Mouse (Mus musculus): ENCODE measurements around the gene Atoh8. TPM values are rescaled to one million over a fixed set of nuclear protein-coding genes. Genes with fewer than 3 reads are reported as not detected.
A peak's percentile ranks its signal among the peaks of the same experiment; 100 is the strongest.

Atoh8 gene
- polyA plus RNA-seq, 1 experiment from 2014 or later: 3.1 TPM

DNA sequence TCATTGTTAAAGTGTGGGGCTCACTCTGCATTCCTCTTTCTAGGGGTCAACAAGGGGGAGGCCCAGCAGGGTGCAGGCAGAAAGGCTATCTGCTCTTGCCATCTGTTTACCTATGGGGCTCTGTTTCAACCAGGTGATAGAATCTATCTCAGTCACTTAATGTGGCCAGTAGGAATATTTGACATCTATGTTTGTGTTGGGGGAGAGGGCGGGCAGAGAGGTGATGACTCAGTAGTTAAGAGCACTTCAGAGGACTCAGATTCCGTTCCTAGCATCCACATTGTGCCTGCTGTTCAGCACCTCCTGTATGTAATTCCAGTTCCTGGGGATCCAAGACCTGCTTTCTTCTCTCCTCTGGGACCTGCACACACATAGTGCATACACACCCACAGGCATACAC is 4.7 kb upstream of the Atoh8 start:
- Histone ChIP-seq H3K4me1 (peaks cover 37% of the 10 kb centered on the region), H3K9ac (replicated peaks) (no peak overlapping the region), H3K9me3 (replicated peaks) (no peaks in the 10 kb centered on the region), H3K27me3 (replicated peaks) (peaks cover 50% of the 10 kb centered on the region), H3K36me3 (no peaks in the 10 kb centered on the region), H3K4me2 (no peak overlapping the region), H3K4me3 (replicated peaks) (no peak overlapping the region), H3K27ac (replicated peaks) (no peak overlapping the region)
- WGBS: 65% methylated on average over 2 of the region's 2 CpGs
- ATAC-seq (ENCODE audit: low FRiP score): no peak

DNA sequence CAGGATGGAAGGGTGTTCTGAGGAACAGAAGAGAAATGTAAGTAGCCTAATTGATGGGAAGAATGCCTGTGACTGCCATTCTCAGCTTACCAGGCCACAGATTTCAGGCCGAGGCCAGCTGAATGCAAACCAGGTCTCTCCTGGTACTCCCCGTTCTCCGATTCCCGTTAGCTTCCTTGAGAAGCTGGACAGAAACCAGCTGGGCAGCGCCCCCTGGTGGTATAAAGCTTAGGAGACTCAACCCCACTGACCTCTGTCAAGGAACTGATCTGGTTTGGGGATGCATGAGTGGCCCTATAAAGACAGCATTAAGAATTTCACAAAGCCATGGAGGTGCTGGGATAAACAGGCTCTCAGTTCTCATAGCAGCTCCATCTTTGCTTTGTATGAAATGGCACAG is 1.7 kb upstream of the Atoh8 start:
- WGBS: 0% methylated on average over 5 of the region's 5 CpGs

DNA sequence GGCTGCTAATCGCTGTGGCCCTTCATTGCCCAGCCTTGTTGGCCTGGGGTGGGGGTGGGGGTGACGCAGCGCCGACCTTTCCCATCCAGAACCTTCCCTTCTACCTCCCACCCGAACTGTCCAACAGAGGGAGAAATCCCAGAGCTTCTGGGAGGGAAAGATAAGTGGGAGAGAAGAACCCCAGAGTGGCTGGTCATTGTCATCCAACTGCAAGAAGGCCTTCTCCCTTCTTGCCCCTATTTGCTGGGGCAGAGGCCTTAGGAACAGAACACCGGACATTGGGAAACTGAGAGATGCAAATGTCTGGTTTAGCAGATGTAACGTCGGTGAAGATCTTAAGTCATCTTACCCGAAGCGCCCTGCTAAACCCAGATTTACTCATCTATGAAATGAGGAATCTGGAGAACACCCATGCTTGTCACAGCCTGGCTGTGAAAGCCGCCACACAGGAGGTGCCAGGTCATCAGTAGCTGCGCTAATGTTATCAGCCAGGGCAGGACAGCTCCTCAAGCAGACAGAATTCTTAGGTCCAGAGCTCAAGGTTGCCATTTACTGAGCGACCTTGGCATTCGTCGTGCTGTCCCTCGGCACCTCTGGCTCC is 530 bp upstream of the Atoh8 start:
- H3K9me3 ChIP-seq (replicated peaks): no peaks in the 10 kb centered on the region
- peaks cover 76% of the 10 kb centered on the region for H3K27me3 ChIP-seq (replicated peaks)
- no peak overlapping the region for H3K27ac ChIP-seq (replicated peaks)
- no peak for ATAC-seq (ENCODE audit: low FRiP score)
- H3K4me1 ChIP-seq: peaks cover 41% of the 10 kb centered on the region
- 22% methylated on average over 16 of the region's 16 CpGs for WGBS
- H3K4me3 ChIP-seq (replicated peaks): peak overlapping the region; percentile 54
- H3K9ac ChIP-seq (replicated peaks): peak overlapping the region; percentile 47
- no peaks in the 10 kb centered on the region for H3K36me3 ChIP-seq
- peak overlapping the region; percentile 97 for H3K4me2 ChIP-seq

More for the DNA sequence above, 1.7 kb upstream of the Atoh8 start:
- H3K36me3 ChIP-seq: no peaks in the 10 kb centered on the region
- H3K27me3 ChIP-seq (replicated peaks): peaks cover 65% of the 10 kb centered on the region
- H3K4me3 ChIP-seq (replicated peaks): no peak overlapping the region
- no peak overlapping the region for H3K9ac ChIP-seq (replicated peaks)
- H3K27ac ChIP-seq (replicated peaks): no peak overlapping the region
- H3K4me1 ChIP-seq: peaks cover 47% of the 10 kb centered on the region
- ATAC-seq (ENCODE audit: low FRiP score): no peak; the same call in 1 of the 2 replicates
- H3K9me3 ChIP-seq (replicated peaks): no peaks in the 10 kb centered on the region
- peak overlapping the region; percentile 0; the same call in 1 of the 2 replicates for H3K4me2 ChIP-seq

DNA sequence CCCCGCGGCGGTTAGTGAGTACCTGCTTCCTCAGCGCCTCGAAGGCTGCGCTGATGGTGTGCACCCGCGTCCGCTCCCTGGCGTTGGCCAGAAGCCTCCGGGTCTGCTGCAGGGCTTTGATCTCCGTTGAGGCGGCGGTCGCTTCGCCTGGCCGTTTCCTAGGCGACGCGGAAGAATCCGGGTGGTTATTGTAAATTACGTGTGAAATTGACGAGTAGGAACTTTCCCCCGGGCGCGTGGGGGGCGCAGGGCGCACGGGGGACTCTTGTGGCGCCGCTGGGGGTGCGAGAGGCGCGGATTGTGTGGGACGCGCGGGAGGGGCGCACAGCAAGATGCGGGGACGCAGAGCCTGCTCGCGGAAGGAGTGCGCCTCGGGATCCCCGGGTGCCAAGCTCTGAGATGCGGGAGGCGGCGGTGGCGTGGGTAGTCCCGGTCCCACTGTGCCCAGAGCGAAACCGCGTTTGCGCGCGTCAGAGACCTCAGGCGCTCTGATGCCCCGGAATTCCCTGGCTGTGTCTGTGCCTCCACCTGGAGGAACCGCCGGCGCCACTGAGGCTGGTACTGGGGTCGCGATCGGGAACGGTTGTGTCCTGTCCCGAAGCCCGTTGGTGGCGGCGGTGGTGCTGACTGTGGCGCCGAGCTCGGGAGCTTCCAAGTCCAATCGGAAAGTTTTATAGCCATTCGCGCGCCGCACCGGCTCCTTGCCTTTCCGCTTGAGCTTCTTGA is 842 bp downstream of the Atoh8 start:
- peak; percentile 56; the same call in 1 of the 2 replicates for ATAC-seq (ENCODE audit: low FRiP score)
- Histone ChIP-seq H3K9ac (replicated peaks) (peak overlapping the region; percentile 47), H3K27ac (replicated peaks) (peak overlapping the region; percentile 61), H3K9me3 (replicated peaks) (no peaks in the 10 kb centered on the region), H3K4me2 (peak overlapping the region; percentile 97), H3K4me3 (replicated peaks) (peak overlapping the region; percentile 54), H3K27me3 (replicated peaks) (peaks cover 73% of the 10 kb centered on the region), H3K4me1 (peaks cover 46% of the 10 kb centered on the region), H3K36me3 (no peaks in the 10 kb centered on the region)
- WGBS: under 1% methylated on average over 79 of the region's 79 CpGs

DNA sequence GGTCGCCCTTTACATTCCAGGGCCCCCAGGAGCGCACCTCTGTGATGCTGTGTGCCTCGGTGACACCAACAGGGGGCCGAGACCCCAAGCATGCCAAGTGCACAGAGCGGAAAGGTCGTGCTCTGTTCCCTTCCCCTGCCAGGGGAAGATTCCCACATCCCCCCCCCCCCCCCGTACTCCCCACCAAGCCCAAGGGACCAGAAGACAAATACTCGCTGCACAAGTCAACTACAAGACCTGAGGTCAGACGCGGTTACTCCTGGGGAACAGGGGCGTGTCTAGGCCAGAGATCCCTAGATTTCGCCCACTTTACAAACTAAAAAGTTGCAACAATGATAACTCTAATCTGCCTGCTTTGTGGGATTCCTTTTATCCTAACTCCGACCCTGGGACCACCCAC is 1.4 kb downstream of the Atoh8 start:
- Histone ChIP-seq H3K9me3 (replicated peaks) (no peaks in the 10 kb centered on the region), H3K4me3 (replicated peaks) (peak overlapping the region; percentile 54), H3K9ac (replicated peaks) (peak overlapping the region; percentile 47), H3K4me1 (peaks cover 46% of the 10 kb centered on the region), H3K27me3 (replicated peaks) (peaks cover 73% of the 10 kb centered on the region), H3K36me3 (no peaks in the 10 kb centered on the region), H3K27ac (replicated peaks) (peak overlapping the region; percentile 61; the same call in 1 of the 2 replicates), H3K4me2 (peak overlapping the region; percentile 97)
- WGBS: 0% methylated on average over 13 of the region's 13 CpGs
- no peak for ATAC-seq (ENCODE audit: low FRiP score)

DNA sequence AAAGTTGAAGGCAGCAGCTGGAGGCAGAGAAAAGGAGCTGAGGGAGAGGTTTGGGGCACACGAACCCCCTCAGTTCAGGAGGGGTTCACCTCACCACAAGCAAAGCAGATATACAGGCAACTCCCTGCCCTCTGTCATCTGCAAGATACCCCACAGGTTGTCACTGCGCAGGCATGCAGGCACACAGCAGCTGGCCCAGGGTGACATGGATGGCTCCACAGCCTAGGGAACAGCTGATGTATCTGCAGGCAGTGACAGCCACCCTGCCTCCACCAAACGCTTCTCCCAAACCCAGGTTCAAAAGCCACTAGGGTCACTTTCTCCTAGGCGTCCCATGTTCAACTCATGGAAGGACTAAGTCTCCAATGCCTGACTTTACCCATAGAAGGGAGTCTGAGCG is 2.5 kb downstream of the Atoh8 start:
- WGBS: 65% methylated on average over 5 of the region's 5 CpGs
- Histone ChIP-seq H3K36me3 (no peaks in the 10 kb centered on the region), H3K9ac (replicated peaks) (no peak overlapping the region), H3K4me2 (peak overlapping the region; percentile 97), H3K9me3 (replicated peaks) (no peaks in the 10 kb centered on the region), H3K27ac (replicated peaks) (no peak overlapping the region), H3K4me1 (peaks cover 46% of the 10 kb centered on the region), H3K27me3 (replicated peaks) (peaks cover 73% of the 10 kb centered on the region), H3K4me3 (replicated peaks) (peak overlapping the region; percentile 54; the same call in 1 of the 2 replicates)
- no peak for ATAC-seq (ENCODE audit: low FRiP score)

DNA sequence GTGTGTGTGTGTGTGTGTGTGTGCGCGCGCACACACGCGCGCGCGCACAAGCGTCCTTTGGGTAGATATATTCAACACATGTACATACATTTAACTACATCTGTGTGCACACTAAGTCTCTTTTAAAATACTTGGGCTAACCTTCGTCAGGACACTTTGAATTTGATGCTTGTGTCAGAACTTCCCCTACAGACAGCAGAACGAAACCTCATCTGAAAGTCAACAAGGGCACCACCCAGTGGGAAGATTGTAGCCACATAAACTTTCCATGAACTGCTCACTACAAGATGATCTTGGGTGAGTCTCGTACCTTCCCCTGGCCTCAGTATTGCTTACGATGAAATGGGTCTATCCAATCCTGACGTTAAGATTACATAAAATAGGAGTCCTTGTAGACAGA is 3.0 kb downstream of the Atoh8 start:
- WGBS: 94% methylated on average over 14 of the region's 14 CpGs
- no peak for ATAC-seq (ENCODE audit: low FRiP score)
- H3K27ac ChIP-seq (replicated peaks): no peak overlapping the region
- H3K9me3 ChIP-seq (replicated peaks): no peaks in the 10 kb centered on the region
- H3K4me3 ChIP-seq (replicated peaks): no peak overlapping the region
- peaks cover 46% of the 10 kb centered on the region for H3K4me1 ChIP-seq
- H3K27me3 ChIP-seq (replicated peaks): peaks cover 72% of the 10 kb centered on the region
- H3K9ac ChIP-seq (replicated peaks): no peak overlapping the region
- no peak overlapping the region for H3K4me2 ChIP-seq
- H3K36me3 ChIP-seq: no peaks in the 10 kb centered on the region

DNA sequence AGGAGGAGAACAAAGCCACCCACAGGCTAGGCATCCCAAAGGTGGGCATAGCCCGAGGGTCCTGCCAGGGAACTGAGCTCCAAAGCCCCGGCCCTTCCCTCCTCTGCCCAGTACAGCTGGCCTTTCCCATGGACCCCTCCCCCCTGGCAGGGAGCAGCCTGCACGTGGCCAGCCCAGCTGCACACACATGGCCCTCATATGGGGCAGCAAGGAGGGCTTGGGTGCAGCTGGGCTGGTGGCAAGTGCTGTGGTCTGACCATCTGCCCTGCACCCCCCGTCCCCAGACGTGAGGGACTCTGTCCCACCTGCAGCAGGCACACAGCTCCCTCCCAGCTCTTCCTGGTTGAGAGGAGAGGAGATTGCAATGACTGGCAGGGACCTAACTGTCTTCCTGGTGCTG is 4.5 kb downstream of the Atoh8 start:
- Histone ChIP-seq H3K27ac (replicated peaks) (no peak overlapping the region), H3K9me3 (replicated peaks) (no peaks in the 10 kb centered on the region), H3K9ac (replicated peaks) (no peak overlapping the region), H3K36me3 (no peaks in the 10 kb centered on the region), H3K4me2 (no peak overlapping the region), H3K27me3 (replicated peaks) (peaks cover 67% of the 10 kb centered on the region), H3K4me3 (replicated peaks) (no peak overlapping the region), H3K4me1 (peaks cover 36% of the 10 kb centered on the region)
- ATAC-seq (ENCODE audit: low FRiP score): no peak
- 18% methylated on average over 5 of the region's 5 CpGs for WGBS

DNA sequence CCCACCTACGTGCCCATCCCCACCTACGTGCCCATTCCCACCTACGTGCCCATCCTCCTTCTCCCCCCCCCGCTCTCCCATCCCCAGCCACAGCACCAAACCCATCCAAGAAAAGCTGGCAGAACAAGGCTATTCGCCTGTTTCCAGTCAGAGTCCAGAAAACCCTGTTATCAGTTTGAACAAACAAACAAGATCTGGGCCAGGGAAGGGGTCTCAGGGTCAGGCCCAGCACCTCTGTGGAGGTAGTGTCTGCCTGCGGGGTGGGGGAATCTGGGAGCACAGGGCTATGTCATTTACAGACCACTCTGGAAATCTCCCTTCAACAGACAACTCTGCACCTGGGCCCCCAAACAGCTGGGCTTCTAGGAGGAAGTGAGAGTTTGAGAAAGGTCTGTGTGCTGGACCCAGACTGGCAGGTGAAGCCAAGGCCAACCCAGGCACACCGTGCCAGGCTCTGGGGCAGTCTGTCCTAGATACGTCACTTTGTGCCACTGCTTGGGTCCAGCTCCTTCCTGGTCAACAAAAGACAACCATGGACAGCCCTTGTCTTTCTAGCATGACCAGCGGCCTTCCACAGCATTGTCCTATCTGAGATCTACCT is 7.6 kb downstream of the Atoh8 start:
- no peaks in the 10 kb centered on the region for H3K36me3 ChIP-seq
- no peak for ATAC-seq (ENCODE audit: low FRiP score)
- WGBS: 90% methylated on average over 9 of the region's 9 CpGs
- no peaks in the 10 kb centered on the region for H3K9me3 ChIP-seq (replicated peaks)
- no peak overlapping the region for H3K9ac ChIP-seq (replicated peaks)
- peaks cover 80% of the 10 kb centered on the region for H3K27me3 ChIP-seq (replicated peaks)
- peaks cover 16% of the 10 kb centered on the region for H3K4me1 ChIP-seq
- no peak overlapping the region for H3K4me2 ChIP-seq
- no peak overlapping the region for H3K4me3 ChIP-seq (replicated peaks)
- no peak overlapping the region for H3K27ac ChIP-seq (replicated peaks)

DNA sequence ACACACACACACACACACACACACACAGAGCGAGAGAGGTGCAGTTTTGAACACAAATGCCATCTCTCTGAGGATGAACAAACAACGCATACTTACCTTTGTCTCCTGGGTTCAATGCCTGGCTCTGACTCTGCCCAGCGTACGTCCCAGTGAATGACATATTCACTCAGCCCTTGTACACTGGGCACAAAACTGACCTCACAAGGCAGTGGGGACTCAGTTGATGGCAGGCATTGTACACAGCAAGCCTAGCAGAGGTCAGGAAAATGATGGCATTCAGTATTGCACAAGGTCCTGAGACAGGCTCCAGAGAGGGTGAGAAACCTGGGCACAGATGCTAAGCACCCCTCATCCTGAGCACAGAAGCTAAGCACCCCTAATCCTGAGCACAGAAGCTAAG is 8.4 kb downstream of the Atoh8 start:
- no peak for ATAC-seq (ENCODE audit: low FRiP score)
- Histone ChIP-seq H3K9me3 (replicated peaks) (no peaks in the 10 kb centered on the region), H3K4me1 (peaks cover 22% of the 10 kb centered on the region), H3K27me3 (replicated peaks) (peaks cover 80% of the 10 kb centered on the region), H3K4me3 (replicated peaks) (no peak overlapping the region), H3K9ac (replicated peaks) (no peak overlapping the region), H3K4me2 (no peak overlapping the region), H3K36me3 (no peaks in the 10 kb centered on the region), H3K27ac (replicated peaks) (no peak overlapping the region)
- WGBS: 83% methylated on average over 4 of the region's 4 CpGs

DNA sequence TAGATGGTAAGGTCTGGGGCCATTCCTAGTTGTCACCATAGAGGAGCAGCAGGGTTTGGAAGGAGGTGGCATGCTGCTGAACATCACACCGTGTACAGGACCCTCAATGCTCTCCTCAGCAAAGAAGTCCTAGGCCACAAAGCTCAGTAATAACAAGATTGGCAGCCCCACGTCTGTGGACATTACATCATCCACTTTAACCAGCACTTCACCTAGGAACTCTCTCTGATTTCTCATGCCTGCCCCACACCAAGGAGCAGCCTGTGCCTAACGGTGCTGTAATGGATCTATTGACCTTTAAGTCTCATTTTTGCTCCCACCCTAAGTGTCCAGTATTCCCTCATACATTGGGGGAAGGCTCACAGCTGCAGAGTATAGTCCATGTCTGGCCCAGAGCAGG is 9.7 kb downstream of the Atoh8 start:
- peaks cover 22% of the 10 kb centered on the region for H3K4me1 ChIP-seq
- peaks cover 79% of the 10 kb centered on the region for H3K27me3 ChIP-seq (replicated peaks)
- no peak for ATAC-seq (ENCODE audit: low FRiP score)
- H3K9ac ChIP-seq (replicated peaks): no peak overlapping the region
- WGBS: 81% methylated on average over 3 of the region's 3 CpGs
- no peaks in the 10 kb centered on the region for H3K9me3 ChIP-seq (replicated peaks)
- no peak overlapping the region for H3K4me2 ChIP-seq
- no peak overlapping the region for H3K4me3 ChIP-seq (replicated peaks)
- H3K36me3 ChIP-seq: no peaks in the 10 kb centered on the region
- H3K27ac ChIP-seq (replicated peaks): no peak overlapping the region

DNA sequence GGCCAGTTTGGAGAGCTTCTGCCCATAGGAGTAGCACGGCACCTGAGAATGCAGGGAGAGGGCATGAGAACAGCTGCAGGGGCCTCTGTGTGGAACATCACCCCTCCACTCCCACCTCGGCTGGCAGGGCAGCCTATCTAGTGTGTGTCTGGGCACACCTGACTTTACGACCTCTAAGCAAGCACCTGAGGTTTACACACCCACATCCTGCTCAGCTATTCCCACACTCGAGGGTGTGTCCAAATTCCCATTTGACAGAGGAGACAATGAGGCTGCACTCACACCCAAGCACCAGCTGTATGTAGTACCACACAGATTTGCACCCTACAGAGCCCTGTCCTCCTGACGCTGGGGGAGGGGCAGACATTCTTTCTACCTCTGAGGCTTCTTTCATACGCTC is 11.5 kb downstream of the Atoh8 start:
- H3K27ac ChIP-seq (replicated peaks): no peak overlapping the region
- WGBS: 58% methylated on average over 6 of the region's 6 CpGs
- no peak overlapping the region for H3K4me2 ChIP-seq
- H3K36me3 ChIP-seq: no peaks in the 10 kb centered on the region
- peaks cover 32% of the 10 kb centered on the region for H3K4me1 ChIP-seq
- no peak overlapping the region for H3K9ac ChIP-seq (replicated peaks)
- no peaks in the 10 kb centered on the region for H3K9me3 ChIP-seq (replicated peaks)
- H3K4me3 ChIP-seq (replicated peaks): no peak overlapping the region
- peaks cover 76% of the 10 kb centered on the region for H3K27me3 ChIP-seq (replicated peaks)
- no peak for ATAC-seq (ENCODE audit: low FRiP score)
